Mouse (Mus musculus) spleen, adult 2 months (tissue): ENCODE measurements around the gene Acvr1.

ENCODE experiments used
- CTCF ChIP-seq: fragments of 200-500 bp; IDR thresholded peaks from 2 replicates; pipeline ENCODE4 v1.5.1; 2011; ENCODE audit warnings: mild to moderate bottlenecking, inconsistent platforms; ENCODE audit not compliant: insufficient read depth, insufficient read length, insufficient replicate concordance; ENCODE audit errors: extremely low read depth
- POLR2A ChIP-seq: fragments of 200-500 bp; IDR thresholded peaks from 2 replicates; pipeline ENCODE4 v1.6.1; 2011; ENCODE audit warnings: low read depth, low read length, inconsistent platforms

GRCm38 (mm10) chr2:58520727-58521126 lies 46.2 kb downstream of the Acvr1 start:
- TF ChIP-seq CTCF (no peak), POLR2A (no peak)
